Mouse (Mus musculus) testis, postnatal 10 days (tissue): ENCODE measurements around the gene Ccdc30.

Experiments used
- DNase-seq: peaks from one replicate; pipeline ENCODE4 v3.0.0; 2021; ENCODE audit warnings: low spot score

Gene Ccdc30

GRCm38 (mm10) chr4:119417270-119417669 lies 1.9 kb upstream of the Ccdc30 start:
- DNase-seq = no peak

GRCm38 (mm10) chr4:119412791-119413190 lies 2.5 kb downstream of the Ccdc30 start:
- no peak for DNase-seq

GRCm38 (mm10) chr4:119411877-119412650 lies 3.3 kb downstream of the Ccdc30 start:
- DNase-seq = no peak

GRCm38 (mm10) chr4:119403431-119403830 lies 11.9 kb downstream of the Ccdc30 start:
- no peak for DNase-seq

- no peak for DNase-seq
These were observed 14.4 kb downstream of the Ccdc30 start for GRCm38 (mm10) chr4:119400896-119401295.

GRCm38 (mm10) chr4:119398751-119399150 lies 16.6 kb downstream of the Ccdc30 start:
- no peak for DNase-seq

- peak; percentile 60 for DNase-seq
These were observed 25.0 kb downstream of the Ccdc30 start for GRCm38 (mm10) chr4:119390369-119390768.

GRCm38 (mm10) chr4:119389184-119389583 lies 26.1 kb downstream of the Ccdc30 start:
- no peak for DNase-seq

GRCm38 (mm10) chr4:119381471-119382190 lies 33.7 kb downstream of the Ccdc30 start:
- DNase-seq = no peak

- DNase-seq = no peak
These were observed 45.9 kb downstream of the Ccdc30 start for GRCm38 (mm10) chr4:119369460-119369859.

- no peak for DNase-seq
These were observed 48.4 kb downstream of the Ccdc30 start for GRCm38 (mm10) chr4:119366758-119367526.

- DNase-seq = no peak
These were observed 53.1 kb downstream of the Ccdc30 start for GRCm38 (mm10) chr4:119362231-119362630.

- DNase-seq = peak; percentile 44
These were observed 55.9 kb downstream of the Ccdc30 start for GRCm38 (mm10) chr4:119359196-119359971.

GRCm38 (mm10) chr4:119345508-119345907 lies 69.8 kb downstream of the Ccdc30 start:
- DNase-seq = no peak

GRCm38 (mm10) chr4:119338861-119339361 lies 76.4 kb downstream of the Ccdc30 start:
- DNase-seq = peak; percentile 62

- DNase-seq = no peak
These were observed 76.9 kb downstream of the Ccdc30 start for GRCm38 (mm10) chr4:119338422-119338821.

- DNase-seq = no peak
These were observed 81.8 kb downstream of the Ccdc30 start for GRCm38 (mm10) chr4:119333487-119333886.

GRCm38 (mm10) chr4:119320896-119321550 lies 94.3 kb downstream of the Ccdc30 start:
- DNase-seq = no peak

- peak; percentile 96 for DNase-seq
These were observed 95.0 kb downstream of the Ccdc30 start, which contains the start of gene Ppih for GRCm38 (mm10) chr4:119320131-119320830. Gene Ppih (minus strand): TSS chr4:119320546.

- no peak for DNase-seq
These were observed 101.6 kb downstream of the Ccdc30 start for GRCm38 (mm10) chr4:119313756-119314155.
